Mouse (Mus musculus) spleen, adult 12 weeks (tissue): Measurements from ENCODE around the gene Epx.

Experiments
- DNase-seq: peaks from one replicate; pipeline ENCODE4 v3.0.0; 2022; ENCODE audit warnings: low spot score

Gene Epx

GRCm38 (mm10) chr11:87840676-87841075, 34.7 kb downstream of the Epx start:
- no peak for DNase-seq

- no peak for DNase-seq
Measured at GRCm38 (mm10) chr11:87828239-87828900, 47.0 kb downstream of the Epx start, which contains the start of gene Lpo. Gene Lpo (minus strand): TSS chr11:87828289.

GRCm38 (mm10) chr11:87821502-87821901, 53.8 kb downstream of the Epx start:
- DNase-seq: no peak

- DNase-seq: no peak
Measured at GRCm38 (mm10) chr11:87817443-87817773, 57.9 kb downstream of the Epx start.

- DNase-seq: no peak
Measured at GRCm38 (mm10) chr11:87816707-87817442, 58.5 kb downstream of the Epx start.

GRCm38 (mm10) chr11:87814831-87815230, 60.5 kb downstream of the Epx start:
- no peak for DNase-seq
